Mouse (Mus musculus): Measurements from ENCODE around the gene Prss22. TPM values are rescaled to one million over a fixed set of nuclear protein-coding genes. Genes with fewer than 3 reads are reported as not detected.
"Not testable (repeated sequence)": the region's sequence is repeated elsewhere in the genome, so short reads cannot be mapped to it uniquely, and the experiment has no call there.

The Prss22 gene
- total and polyA plus RNA-seq, 2 experiments from 2014 or later = 0.42 TPM; not detected in 1

DNA sequence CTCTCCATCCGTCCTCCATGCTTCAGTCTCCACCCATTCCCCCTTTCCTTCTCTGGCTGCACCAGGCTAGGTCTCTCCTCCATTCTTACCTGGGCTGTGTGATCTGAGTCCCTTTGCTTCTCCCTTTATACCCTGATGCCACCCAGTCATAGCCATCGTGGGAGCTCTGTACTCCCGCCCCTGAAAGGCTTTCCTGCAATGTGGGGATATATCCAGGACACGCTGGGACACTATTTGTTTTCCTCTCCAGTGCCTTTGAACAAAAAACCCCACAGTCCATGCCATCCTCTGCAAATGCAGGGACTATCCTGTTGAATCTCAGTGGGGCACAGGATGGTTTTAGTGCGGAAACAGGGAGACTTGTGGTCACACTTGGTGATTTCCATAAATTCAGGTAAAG, 42.7 kb downstream of the Prss22 start, which contains the start of gene Sbpl:
TSS of gene Sbpl (minus strand) at position 101 of the 400 bp plus-strand sequence.
- H3K4me3 ChIP-seq (ENCODE audit: low read length) = no peak within 1 kb of the TSS
- ATAC-seq (no peak), DNase-seq (ENCODE audit: low spot score) (no peak)
- no peaks in the 10 kb centered on the region for H3K9me3 ChIP-seq (ENCODE audit: low read length)
- WGBS = 68% methylated on average over 5 of the region's 5 CpGs
- H3K4me1 ChIP-seq (ENCODE audit: insufficient read depth, low read length) = no peaks in the 10 kb centered on the region
- TF ChIP-seq CTCF (IDR thresholded peaks at IDR 0.05; ENCODE audit: low read depth) = no peak
- no peaks in the 10 kb centered on the region for H3K36me3 ChIP-seq (ENCODE audit: insufficient read depth, low read length)
- no peak within 1 kb of the TSS for H3K9ac ChIP-seq (replicated peaks; ENCODE audit: low read length)
- no peaks in the 10 kb centered on the region for H3K27me3 ChIP-seq (ENCODE audit: insufficient read depth, low read length)
- H3K27ac ChIP-seq = no peak within 1 kb of the TSS
- H3K4me2 ChIP-seq (ENCODE audit: low read depth, low read length) = no peak within 1 kb of the TSS

DNA sequence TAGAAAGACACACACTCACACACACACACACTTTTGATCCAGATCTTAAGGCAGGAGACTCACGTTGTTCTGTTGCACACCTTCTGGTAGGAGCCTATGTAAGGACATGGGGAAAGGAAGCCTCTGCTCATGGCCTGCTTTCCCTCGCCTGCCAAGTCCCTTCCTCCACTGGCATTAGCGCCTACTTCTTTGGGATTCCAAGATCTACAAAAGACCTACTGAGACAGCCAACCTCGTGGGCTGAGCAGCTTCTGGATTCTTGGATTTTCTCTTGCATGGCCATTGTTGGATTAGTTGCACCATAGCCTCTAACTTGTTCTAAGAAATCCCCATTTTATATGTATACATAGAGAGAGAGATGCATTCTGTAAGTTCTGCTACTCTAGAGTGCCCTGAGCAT, 47.1 kb downstream of the Prss22 start:
- WGBS = 77% methylated on average over 4 of the region's 4 CpGs
- not testable (repeated sequence) for H3K4me2 ChIP-seq (ENCODE audit: low read depth, low read length); H3K27ac ChIP-seq; H3K9me3 ChIP-seq (ENCODE audit: low read length); H3K27me3 ChIP-seq (ENCODE audit: insufficient read depth, low read length); H3K4me3 ChIP-seq (ENCODE audit: low read length); H3K9ac ChIP-seq (replicated peaks; ENCODE audit: low read length); H3K36me3 ChIP-seq (ENCODE audit: insufficient read depth, low read length); DNase-seq (ENCODE audit: low spot score); H3K4me1 ChIP-seq (ENCODE audit: insufficient read depth, low read length); ATAC-seq

DNA sequence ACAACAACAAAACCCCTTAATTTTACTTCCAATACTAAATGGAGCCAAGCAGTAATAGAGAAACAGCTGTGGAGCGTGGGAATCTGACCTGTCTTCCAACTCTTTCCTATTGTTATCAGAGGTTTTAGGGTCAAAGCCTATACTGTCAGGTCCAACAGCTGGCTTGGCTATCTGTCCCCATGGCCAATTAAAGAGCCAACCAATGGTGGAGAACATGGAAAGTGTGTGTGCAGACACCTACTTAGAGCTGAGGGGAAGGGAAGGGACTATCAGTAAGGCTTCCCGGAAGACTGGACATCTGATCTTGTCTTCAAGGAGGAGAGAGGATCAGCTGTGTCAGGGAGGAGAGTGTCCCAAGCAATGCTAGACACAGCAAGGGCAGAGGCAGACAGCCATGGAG, 48.8 kb downstream of the Prss22 start:
- Histone ChIP-seq H3K4me1 (ENCODE audit: insufficient read depth, low read length) (no peaks in the 10 kb centered on the region), H3K4me2 (ENCODE audit: low read depth, low read length) (no peak overlapping the region), H3K27me3 (ENCODE audit: insufficient read depth, low read length) (no peaks in the 10 kb centered on the region), H3K4me3 (ENCODE audit: low read length) (no peak overlapping the region), H3K9ac (replicated peaks; ENCODE audit: low read length) (no peak overlapping the region), H3K27ac (no peak overlapping the region), H3K9me3 (ENCODE audit: low read length) (no peaks in the 10 kb centered on the region), H3K36me3 (ENCODE audit: insufficient read depth, low read length) (no peaks in the 10 kb centered on the region)
- 94% methylated on average over 2 of the region's 2 CpGs for whole genome bisulfite sequencing
- ATAC-seq = no peak
- TF ChIP-seq CTCF (IDR thresholded peaks at IDR 0.05; ENCODE audit: low read depth) = no peak
- no peak for DNase-seq (ENCODE audit: low spot score)

DNA sequence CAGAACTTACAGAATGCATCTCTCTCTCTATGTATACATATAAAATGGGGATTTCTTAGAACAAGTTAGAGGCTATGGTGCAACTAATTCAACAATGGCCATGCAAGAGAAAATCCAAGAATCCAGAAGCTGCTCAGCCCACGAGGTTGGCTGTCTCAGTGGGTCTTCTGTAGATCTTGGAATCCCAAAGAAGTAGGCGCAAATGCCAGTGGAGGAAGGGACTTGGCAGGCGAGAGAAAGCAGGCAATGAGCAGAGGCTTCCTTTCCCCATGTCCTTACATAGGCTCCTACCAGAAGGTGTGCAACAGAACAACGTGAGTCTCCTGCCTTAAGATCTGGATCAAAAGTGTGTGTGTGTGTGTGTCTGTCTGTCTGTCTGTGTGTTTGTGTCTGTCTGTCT, 50.4 kb downstream of the Prss22 start:
- not testable (repeated sequence) for H3K9me3 ChIP-seq (ENCODE audit: low read length); H3K27ac ChIP-seq; H3K4me3 ChIP-seq (ENCODE audit: low read length); H3K27me3 ChIP-seq (ENCODE audit: insufficient read depth, low read length); H3K36me3 ChIP-seq (ENCODE audit: insufficient read depth, low read length); DNase-seq (ENCODE audit: low spot score); H3K4me1 ChIP-seq (ENCODE audit: insufficient read depth, low read length); H3K9ac ChIP-seq (replicated peaks; ENCODE audit: low read length); H3K4me2 ChIP-seq (ENCODE audit: low read depth, low read length); ATAC-seq
- WGBS = 84% methylated on average over 4 of the region's 4 CpGs

Small RNAs within 50 kb of the gene (microRNA-seq; reads per million reads assigned to microRNA genes)
- 0 reads per million in 2 experiments for gene Gm27700

Other genes starting within 250 kb of the Prss22 start
- gene Flywch1, start 226.5 kb downstream of the Prss22 start, total RNA-seq (2014; rRNA removed) = 230 and 258 TPM in 2 replicates
- 165 and 183 TPM in 2 replicates for gene Flywch1, start 226.5 kb downstream of the Prss22 start, polyA plus RNA-seq (2015; fragmentation: Nextera tagmentation; extraction: Ambion mirVana)
- gene Flywch2, start 212.0 kb downstream of the Prss22 start, total RNA-seq (2014; rRNA removed) = 63.3 and 83.8 TPM in 2 replicates
- gene Flywch2, start 212.0 kb downstream of the Prss22 start, polyA plus RNA-seq (2015; fragmentation: Nextera tagmentation; extraction: Ambion mirVana) = 99.8 and 123 TPM in 2 replicates
- gene Srrm2, start 207.6 kb downstream of the Prss22 start, total RNA-seq (2014; rRNA removed) = 133 and 144 TPM in 2 replicates
- 419 and 436 TPM in 2 replicates for gene Srrm2, start 207.6 kb downstream of the Prss22 start, polyA plus RNA-seq (2015; fragmentation: Nextera tagmentation; extraction: Ambion mirVana)
- 755 and 1,410 TPM in 2 replicates for gene Elob, start 169.0 kb downstream of the Prss22 start, total RNA-seq (2014; rRNA removed)
- 1,482 and 1,504 TPM in 2 replicates for gene Elob, start 169.0 kb downstream of the Prss22 start, polyA plus RNA-seq (2015; fragmentation: Nextera tagmentation; extraction: Ambion mirVana)
- gene Prss33, start 162.0 kb downstream of the Prss22 start, total RNA-seq (2014; rRNA removed) = not detected in 2 replicates
- not detected in 2 replicates for gene Prss33, start 162.0 kb downstream of the Prss22 start, polyA plus RNA-seq (2015; fragmentation: Nextera tagmentation; extraction: Ambion mirVana)
- not detected in 2 replicates for gene Prss32, start 154.2 kb downstream of the Prss22 start, total RNA-seq (2014; rRNA removed)
- gene Prss32, start 154.2 kb downstream of the Prss22 start, polyA plus RNA-seq (2015; fragmentation: Nextera tagmentation; extraction: Ambion mirVana) = 0.25 and 0.48 TPM in 2 replicates
- gene Prss41, start 153.9 kb downstream of the Prss22 start, total RNA-seq (2014; rRNA removed) = 0.37 TPM in 1 of 2 replicates, not detected in the other
- 0.90 and 1.3 TPM in 2 replicates for gene Prss41, start 153.9 kb downstream of the Prss22 start, polyA plus RNA-seq (2015; fragmentation: Nextera tagmentation; extraction: Ambion mirVana)
- not detected in 2 replicates for gene Prss21, start 130.0 kb downstream of the Prss22 start, total RNA-seq (2014; rRNA removed)
- gene Prss21, start 130.0 kb downstream of the Prss22 start, polyA plus RNA-seq (2015; fragmentation: Nextera tagmentation; extraction: Ambion mirVana) = not detected in 2 replicates
- not detected in 2 replicates for gene Dcpp1, start 117.2 kb downstream of the Prss22 start, total RNA-seq (2014; rRNA removed)
- gene Dcpp1, start 117.2 kb downstream of the Prss22 start, polyA plus RNA-seq (2015; fragmentation: Nextera tagmentation; extraction: Ambion mirVana) = not detected in 2 replicates
- not detected in 2 replicates for gene Dcpp2, start 117.2 kb downstream of the Prss22 start, total RNA-seq (2014; rRNA removed)
- gene Dcpp2, start 117.2 kb downstream of the Prss22 start, polyA plus RNA-seq (2015; fragmentation: Nextera tagmentation; extraction: Ambion mirVana) = not detected in 2 replicates
- gene Dcpp3, start 80.6 kb downstream of the Prss22 start, total RNA-seq (2014; rRNA removed) = not detected in 2 replicates
- not detected in 2 replicates for gene Dcpp3, start 80.6 kb downstream of the Prss22 start, polyA plus RNA-seq (2015; fragmentation: Nextera tagmentation; extraction: Ambion mirVana)
- gene Sbp, start 56.4 kb downstream of the Prss22 start, total RNA-seq (2014; rRNA removed) = not detected in 2 replicates
- not detected in 2 replicates for gene Sbp, start 56.4 kb downstream of the Prss22 start, polyA plus RNA-seq (2015; fragmentation: Nextera tagmentation; extraction: Ambion mirVana)
- gene Sbpl, start 42.8 kb downstream of the Prss22 start, total RNA-seq (2014; rRNA removed) = 1.4 TPM in 1 of 2 replicates, not detected in the other
- not detected in 2 replicates for gene Sbpl, start 42.8 kb downstream of the Prss22 start, polyA plus RNA-seq (2015; fragmentation: Nextera tagmentation; extraction: Ambion mirVana)
- gene Prss30, start 17.5 kb downstream of the Prss22 start, total RNA-seq (2014; rRNA removed) = not detected in 2 replicates
- gene Prss30, start 17.5 kb downstream of the Prss22 start, polyA plus RNA-seq (2015; fragmentation: Nextera tagmentation; extraction: Ambion mirVana) = not detected in 2 replicates
- not detected in 2 replicates for gene Prss27, start 40.0 kb upstream of the Prss22 start, total RNA-seq (2014; rRNA removed)
- 0.14 TPM in 1 of 2 replicates, not detected in the other for gene Prss27, start 40.0 kb upstream of the Prss22 start, polyA plus RNA-seq (2015; fragmentation: Nextera tagmentation; extraction: Ambion mirVana)
- gene Kctd5, start 75.4 kb upstream of the Prss22 start, total RNA-seq (2014; rRNA removed) = 106 and 109 TPM in 2 replicates
- gene Kctd5, start 75.4 kb upstream of the Prss22 start, polyA plus RNA-seq (2015; fragmentation: Nextera tagmentation; extraction: Ambion mirVana) = 91.4 and 95.7 TPM in 2 replicates
- gene Pdpk1, start 152.8 kb upstream of the Prss22 start, total RNA-seq (2014; rRNA removed) = 49.2 and 54.1 TPM in 2 replicates
- 51.4 and 56.3 TPM in 2 replicates for gene Pdpk1, start 152.8 kb upstream of the Prss22 start, polyA plus RNA-seq (2015; fragmentation: Nextera tagmentation; extraction: Ambion mirVana)
- gene Amdhd2, start 165.7 kb upstream of the Prss22 start, total RNA-seq (2014; rRNA removed) = 42.0 and 53.0 TPM in 2 replicates
- 38.4 and 40.0 TPM in 2 replicates for gene Amdhd2, start 165.7 kb upstream of the Prss22 start, polyA plus RNA-seq (2015; fragmentation: Nextera tagmentation; extraction: Ambion mirVana)
- gene Atp6v0c, start 171.6 kb upstream of the Prss22 start, total RNA-seq (2014; rRNA removed) = 780 and 854 TPM in 2 replicates
- 2,172 and 2,275 TPM in 2 replicates for gene Atp6v0c, start 171.6 kb upstream of the Prss22 start, polyA plus RNA-seq (2015; fragmentation: Nextera tagmentation; extraction: Ambion mirVana)
- 145 and 151 TPM in 2 replicates for gene Tbc1d24, start 207.5 kb upstream of the Prss22 start, total RNA-seq (2014; rRNA removed)
- gene Tbc1d24, start 207.5 kb upstream of the Prss22 start, polyA plus RNA-seq (2015; fragmentation: Nextera tagmentation; extraction: Ambion mirVana) = 21.1 and 22.8 TPM in 2 replicates
- 26.9 and 32.5 TPM in 2 replicates for gene Ntn3, start 211.4 kb upstream of the Prss22 start, total RNA-seq (2014; rRNA removed)
- gene Ntn3, start 211.4 kb upstream of the Prss22 start, polyA plus RNA-seq (2015; fragmentation: Nextera tagmentation; extraction: Ambion mirVana) = 4.1 and 4.3 TPM in 2 replicates
- gene Tedc2, start 222.8 kb upstream of the Prss22 start, total RNA-seq (2014; rRNA removed) = 18.5 and 19.3 TPM in 2 replicates
- 9.8 and 10.2 TPM in 2 replicates for gene Tedc2, start 222.8 kb upstream of the Prss22 start, polyA plus RNA-seq (2015; fragmentation: Nextera tagmentation; extraction: Ambion mirVana)

Data from hindbrain, postnatal 0 days (tissue).